Mouse (Mus musculus) stomach, postnatal 0 days (tissue): ENCODE data around the gene Cntn2.

Experiments
- CTCF ChIP-seq: IDR thresholded peaks from 2 replicates; pipeline ENCODE4 v1.5.1; 2016; ENCODE audit warnings: antibody characterized with exemption, low read depth, mild to moderate bottlenecking, moderate library complexity
- EP300 ChIP-seq: optimal IDR thresholded peaks from 2 replicates; pipeline ENCODE3; 2016; ENCODE audit warnings: antibody characterized with exemption

DNA sequence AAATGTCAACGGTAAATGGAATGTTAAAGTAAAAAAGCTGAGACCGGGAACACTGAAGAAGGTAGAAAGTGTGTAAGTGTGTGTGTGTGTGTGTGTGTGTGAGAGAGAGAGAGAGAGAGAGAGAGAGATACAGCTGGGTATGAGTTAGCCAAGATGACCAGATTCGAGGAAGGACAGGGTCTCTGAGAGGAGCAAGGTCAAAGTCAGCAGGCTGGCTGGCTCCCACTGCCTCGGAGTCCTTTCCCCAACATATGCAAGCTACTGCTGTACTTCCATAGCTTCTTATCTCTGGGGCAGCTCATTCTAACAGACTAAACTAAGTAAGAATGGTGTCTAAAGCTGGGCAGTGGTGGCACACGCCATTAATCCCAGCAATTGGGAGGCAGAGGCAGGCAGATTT lies 71.6 kb downstream of the Cntn2 start:
- no peak for TF ChIP-seq CTCF
- TF ChIP-seq EP300, result no peak
